Mouse (Mus musculus) small intestine, adult 2 months (tissue): ENCODE measurements at regions not wholly inside any gene's neighbourhood (a gene's known extent, or its start where the extent isn't known, plus 50 kb on each side); places are given as distances from the start of the nearest gene placed in this dataset.

Experiments used
- CTCF ChIP-seq: fragments of 200-500 bp; IDR thresholded peaks from 2 replicates; pipeline ENCODE4 v1.5.1; 2012; ENCODE audit warnings: low read depth, mild to moderate bottlenecking, control low read depth, inconsistent platforms, low read length, moderate library complexity, mixed read lengths; ENCODE audit not compliant: insufficient replicate concordance, insufficient read length; ENCODE audit errors: extremely low read depth
- POLR2A ChIP-seq: fragments of 200-500 bp; IDR thresholded peaks from 2 replicates; pipeline ENCODE4 v1.6.1; 2012; ENCODE audit warnings: low read depth, mild to moderate bottlenecking, control low read depth, inconsistent platforms, low read length, moderate library complexity

GRCm38 (mm10) chr1:73547877-73548276 lies 532.2 kb upstream of the Tnp1 start:
- TF ChIP-seq POLR2A: no peak
- no peak for TF ChIP-seq CTCF
